Mouse (Mus musculus): ENCODE measurements around the gene Lmf2.

DNA sequence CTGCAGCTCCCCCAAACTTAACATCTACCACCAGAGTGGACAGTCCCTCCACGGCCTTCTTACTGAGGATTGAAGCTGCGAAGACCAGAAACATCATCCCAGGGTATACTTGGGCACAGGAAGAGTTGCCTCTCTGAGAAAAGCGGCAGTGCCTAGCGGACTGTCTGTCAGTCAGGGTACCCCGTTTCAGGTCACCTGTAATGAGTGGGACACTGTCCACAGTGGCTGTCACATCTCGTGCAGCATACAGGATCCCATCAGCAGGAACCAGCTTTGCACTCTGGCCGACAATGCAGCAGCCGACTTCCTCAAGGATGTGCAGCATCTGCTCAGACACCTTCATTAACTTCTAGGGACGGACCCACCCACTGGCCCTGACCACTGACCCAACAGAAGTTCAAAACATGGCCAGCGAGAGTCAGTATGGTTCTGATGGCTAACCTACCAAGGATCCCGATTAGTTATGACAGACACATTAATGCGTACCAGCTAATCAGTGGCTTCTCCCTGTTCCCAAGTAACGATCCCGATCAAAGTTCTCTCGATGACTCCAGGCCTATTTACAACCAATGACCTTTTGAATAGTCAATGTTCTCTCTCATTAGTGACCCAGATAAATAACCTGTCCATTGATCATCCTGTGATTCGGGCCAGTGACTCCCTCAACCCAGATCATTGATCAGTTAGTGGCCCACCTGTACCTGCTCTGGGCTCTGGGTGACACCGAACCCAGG, 19.5 kb upstream of the Lmf2 start:
- no peak for TF ChIP-seq CTCF (IDR thresholded peaks at IDR 0.05)
- TF ChIP-seq EP300 (IDR thresholded peaks at IDR 0.05) = no peak
